Mouse (Mus musculus) CD4-positive helper T cell, adult 2 months (primary cell): ENCODE data around the gene Thrsp.
A peak's percentile ranks its signal among the peaks of the same experiment; 100 is the strongest.
"Not testable (repeated sequence)": the region's sequence is repeated elsewhere in the genome, so short reads cannot be mapped to it uniquely, and the experiment has no call there.

ENCODE experiments used
- DNase-seq: peaks from one replicate; pipeline ENCODE4 v3.0.0-alpha.2; 2012; ENCODE audit warnings: low read depth, missing footprints, low spot score

The Thrsp gene

GRCm38 (mm10) chr7:97416906-97417777 lies at the start of gene Thrsp:
Thrsp (minus strand) TSS chr7:97417730.
- no peak for DNase-seq

- no peak for DNase-seq
These were observed 38.0 kb upstream of the Thrsp start for GRCm38 (mm10) chr7:97455577-97455976.

DNA sequence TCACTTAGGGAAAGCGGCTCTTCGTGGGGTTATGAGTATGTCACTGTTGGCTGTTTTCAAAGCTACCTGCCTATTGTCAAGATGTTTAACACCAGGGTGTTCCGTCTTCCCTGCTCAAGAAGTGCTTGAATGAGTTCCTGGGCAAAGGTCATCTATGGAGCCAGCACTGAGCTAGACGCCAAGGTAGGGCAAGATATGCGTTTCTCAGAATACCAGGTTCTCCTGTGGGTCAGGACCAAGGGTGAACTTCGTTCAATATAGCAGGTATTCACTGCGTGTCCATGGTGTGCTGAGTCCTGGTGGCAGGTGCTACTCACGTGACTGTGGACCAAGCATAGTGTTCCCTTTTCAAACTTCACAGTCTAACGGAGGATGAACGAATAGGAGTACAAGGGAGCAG lies 37.3 kb upstream of the Thrsp start:
- no peak for DNase-seq

- DNase-seq, result peak; percentile 13
These were observed 35.8 kb upstream of the Thrsp start for GRCm38 (mm10) chr7:97453141-97453921.

GRCm38 (mm10) chr7:97452196-97452595 lies 34.7 kb upstream of the Thrsp start:
- DNase-seq, result peak; percentile 9

DNA sequence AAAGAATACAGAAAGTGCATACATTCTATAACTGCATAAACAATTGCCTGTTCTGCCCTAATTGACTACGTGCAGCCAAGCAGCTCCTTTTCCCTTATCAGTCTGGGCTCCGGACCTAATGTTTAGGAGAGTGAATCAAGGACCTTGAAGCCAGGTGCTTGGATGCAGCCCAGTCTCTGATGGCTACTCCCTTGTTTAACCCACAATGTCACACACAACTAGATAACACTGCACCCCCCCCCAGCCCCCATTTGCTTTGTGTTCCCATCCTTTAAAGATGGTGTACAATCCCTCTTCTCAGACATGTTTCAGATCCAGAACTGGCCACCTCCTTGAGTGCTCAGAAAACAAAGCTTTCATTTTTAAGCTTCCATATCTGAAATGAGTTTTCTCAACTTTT lies 33.5 kb upstream of the Thrsp start, which contains the start of gene Kctd14:
TSS of gene Kctd14 (plus strand) at position 301 of the 400 bp plus-strand sequence.
- DNase-seq, result not testable (repeated sequence)

DNA sequence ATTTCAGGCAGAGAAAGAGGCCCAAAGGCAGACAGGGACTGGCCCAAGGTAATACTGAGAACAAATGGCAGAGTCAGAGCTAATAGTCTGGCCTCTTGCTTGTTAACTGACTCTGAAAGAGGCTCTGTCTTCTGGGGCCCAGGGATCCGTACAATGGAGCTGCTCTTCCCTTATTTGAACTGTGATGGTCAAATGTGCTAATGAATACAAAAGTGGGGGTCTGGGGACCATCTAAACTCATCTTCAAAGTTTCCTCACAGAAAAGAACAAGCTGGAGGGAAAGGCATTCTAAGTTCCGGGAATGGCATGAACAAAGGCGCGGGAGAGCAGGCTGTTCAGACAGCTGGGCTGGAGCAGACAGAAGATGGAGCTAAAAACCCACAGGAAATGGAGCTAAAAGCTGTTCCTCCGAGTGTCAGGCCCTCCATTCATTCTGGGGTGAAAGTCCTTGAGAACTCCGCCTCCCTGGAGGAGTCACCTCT lies 29.6 kb upstream of the Thrsp start:
- no peak for DNase-seq

DNA sequence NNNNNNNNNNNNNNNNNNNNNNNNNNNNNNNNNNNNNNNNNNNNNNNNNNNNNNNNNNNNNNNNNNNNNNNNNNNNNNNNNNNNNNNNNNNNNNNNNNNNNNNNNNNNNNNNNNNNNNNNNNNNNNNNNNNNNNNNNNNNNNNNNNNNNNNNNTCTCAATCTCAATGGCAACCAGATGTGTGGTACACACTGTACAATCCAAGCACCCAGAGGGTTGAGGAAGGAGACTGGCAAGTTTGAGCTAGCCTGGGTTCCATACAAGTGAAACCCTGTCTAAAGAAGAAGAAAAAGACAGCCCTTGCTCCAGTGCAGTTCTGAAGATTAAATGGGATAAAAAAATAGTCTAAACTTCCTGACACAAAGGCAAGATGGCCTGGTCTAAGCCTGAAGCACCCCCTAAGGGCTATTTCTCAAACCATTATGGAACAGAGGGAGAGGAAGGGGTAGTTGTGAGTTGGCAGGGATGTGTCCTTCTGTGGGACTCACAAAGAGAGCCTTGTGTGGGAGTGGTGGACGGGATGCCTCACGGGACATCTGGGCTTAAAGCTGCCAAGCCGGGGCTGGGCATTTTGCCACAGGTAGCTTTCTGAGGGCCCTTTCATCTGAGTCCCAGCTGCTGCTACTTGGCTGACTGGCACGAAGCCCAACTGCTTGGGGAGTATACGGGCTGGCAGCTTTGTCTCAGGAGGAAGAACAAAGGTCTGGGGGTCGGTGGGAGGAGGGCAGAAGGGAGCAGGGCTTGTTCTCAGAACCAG lies 28.8 kb upstream of the Thrsp start:
- DNase-seq, result no peak

GRCm38 (mm10) chr7:97438986-97439385 lies 21.5 kb upstream of the Thrsp start:
- no peak for DNase-seq

DNA sequence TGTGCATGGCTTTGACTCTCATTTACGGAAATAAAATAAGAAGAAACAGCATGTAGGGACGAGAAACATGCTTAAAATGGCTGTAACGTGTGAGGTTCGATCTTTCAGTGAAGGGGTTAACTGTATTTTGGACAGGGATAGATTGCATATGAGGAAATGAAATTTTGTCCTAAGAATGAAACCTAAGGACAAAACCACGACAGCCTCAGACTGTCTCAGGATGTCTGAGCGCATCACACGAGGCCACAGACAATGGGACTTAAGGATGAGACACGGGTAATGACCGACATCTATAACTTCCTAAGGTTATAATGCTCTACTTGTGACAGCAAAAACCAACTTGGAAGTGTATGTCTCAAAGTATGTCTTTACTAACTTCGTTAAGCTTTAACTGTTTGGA lies 17.0 kb upstream of the Thrsp start:
- no peak for DNase-seq

DNA sequence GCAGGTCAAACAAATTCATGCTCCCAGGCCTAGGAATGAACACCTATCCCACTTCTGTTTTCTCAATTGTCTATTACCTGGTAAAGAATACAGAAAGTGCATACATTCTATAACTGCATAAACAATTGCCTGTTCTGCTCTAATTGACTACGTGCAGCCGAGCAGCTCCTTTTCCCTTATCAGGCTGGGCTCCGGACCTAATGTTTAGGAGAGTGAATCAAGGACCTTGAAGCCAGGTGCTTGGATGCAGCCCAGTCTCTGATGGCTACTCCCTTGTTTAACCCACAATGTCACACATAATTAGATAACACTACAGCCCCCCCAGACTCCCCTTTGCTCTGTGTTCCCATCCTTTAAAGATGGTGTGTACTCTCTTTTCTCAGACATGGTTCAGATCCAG lies 16.0 kb upstream of the Thrsp start:
- DNase-seq, result not testable (repeated sequence)

DNA sequence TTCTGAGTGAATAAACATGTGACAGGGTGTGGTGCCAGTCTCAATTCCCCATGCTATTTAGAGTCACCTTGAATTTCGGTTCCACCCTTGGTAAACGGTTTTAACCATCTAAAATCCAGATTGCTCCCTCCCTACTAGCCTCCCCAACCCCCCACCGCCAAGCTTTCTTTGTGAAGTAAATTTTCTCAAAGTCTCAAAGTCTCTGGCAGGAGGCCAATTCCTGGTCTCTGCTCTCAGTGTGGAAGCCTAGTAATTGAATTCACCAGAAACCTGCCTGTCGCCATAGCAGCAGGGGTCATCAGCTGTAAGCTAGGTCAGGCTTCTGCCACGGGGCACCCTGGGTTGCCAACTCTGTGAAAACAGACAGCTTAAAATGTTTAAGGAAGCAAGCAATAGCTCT lies 12.2 kb upstream of the Thrsp start:
- DNase-seq, result no peak

DNA sequence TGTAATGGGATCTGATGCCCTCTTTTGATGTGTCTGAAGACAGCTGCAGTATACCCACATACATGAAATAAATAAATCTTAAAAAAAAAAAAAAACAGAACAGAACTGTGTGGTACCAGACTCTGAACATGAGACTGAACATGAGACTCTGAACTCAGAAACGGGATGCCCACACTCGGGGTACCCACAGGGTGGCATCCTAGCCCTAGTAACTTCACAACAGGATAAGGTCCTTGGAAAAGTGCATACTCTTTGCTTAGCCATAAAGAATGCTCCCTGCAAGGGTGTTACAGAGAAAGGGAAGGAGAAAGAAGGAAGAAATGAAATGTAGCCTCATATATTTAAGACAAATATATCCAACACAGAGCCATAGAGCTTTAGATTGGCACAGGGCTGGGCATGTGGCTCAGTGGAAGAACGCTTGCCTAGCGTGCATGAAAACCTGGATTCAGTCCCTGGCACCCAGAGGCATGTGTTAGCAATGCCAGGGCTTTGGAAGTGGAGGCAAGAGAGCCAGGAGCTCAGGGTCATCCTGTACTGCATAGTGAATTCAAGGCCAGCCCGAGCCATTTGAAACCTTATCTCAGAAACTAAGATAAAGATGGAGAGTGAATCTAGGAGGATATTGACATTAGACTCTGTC lies 10.4 kb upstream of the Thrsp start:
- no peak for DNase-seq

GRCm38 (mm10) chr7:97427296-97427695 lies 9.8 kb upstream of the Thrsp start:
- no peak for DNase-seq

DNA sequence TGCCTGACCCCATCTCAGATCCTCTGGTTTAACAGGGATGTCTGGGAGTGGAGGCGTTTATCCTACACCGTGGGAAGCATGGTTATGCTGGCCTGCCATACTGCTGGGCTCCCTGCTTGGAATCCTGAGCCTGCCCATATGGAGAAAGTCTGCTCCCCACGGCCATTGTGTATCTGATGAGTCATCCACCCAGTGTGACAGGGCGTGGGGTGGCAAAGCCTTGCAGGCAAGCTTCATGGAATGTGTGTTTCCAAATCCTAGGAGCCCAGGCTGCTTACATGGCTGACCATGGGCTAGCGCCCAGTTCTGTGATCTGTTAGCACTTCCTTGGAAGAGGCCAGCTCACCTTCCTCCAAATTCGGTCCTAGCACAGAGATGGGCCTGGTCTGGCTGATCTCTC lies 9.0 kb upstream of the Thrsp start:
- no peak for DNase-seq

DNA sequence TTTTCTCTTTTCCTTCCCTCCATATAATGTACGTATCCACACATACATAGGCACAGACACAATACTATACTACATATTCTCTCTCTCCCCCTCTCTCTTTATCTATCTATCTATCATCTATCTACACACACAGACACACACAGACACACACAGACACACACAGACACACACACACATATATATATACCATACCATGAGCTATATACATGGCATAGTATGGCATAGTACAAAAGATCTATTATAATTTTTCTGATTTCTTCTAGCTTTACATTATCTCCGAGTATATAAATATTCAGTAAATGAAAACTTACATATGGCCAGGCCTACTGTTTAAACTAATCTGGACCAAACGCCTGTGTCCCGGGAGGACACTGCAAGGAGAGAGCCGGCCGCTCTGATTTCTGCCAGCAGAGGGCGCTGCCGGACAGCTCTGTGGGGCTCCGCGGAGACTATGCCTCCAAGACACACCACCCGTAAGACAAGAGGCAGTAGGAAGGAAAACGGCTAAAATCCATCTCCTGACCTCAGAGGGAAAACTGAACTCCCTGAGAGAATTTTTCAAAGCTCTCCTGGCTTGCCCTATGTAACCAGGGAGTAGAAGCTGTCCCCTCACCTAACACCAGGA lies 7.2 kb upstream of the Thrsp start:
- peak; percentile 74 for DNase-seq

GRCm38 (mm10) chr7:97423754-97424153 lies 6.2 kb upstream of the Thrsp start:
- no peak for DNase-seq

- DNase-seq, result no peak
These were observed 3.6 kb upstream of the Thrsp start for GRCm38 (mm10) chr7:97420958-97421651.

- no peak for DNase-seq
These were observed 2.9 kb upstream of the Thrsp start for GRCm38 (mm10) chr7:97420406-97420805.

GRCm38 (mm10) chr7:97419163-97419562 lies 1.6 kb upstream of the Thrsp start:
- no peak for DNase-seq
